Mouse (Mus musculus) liver, embryonic 12.5 days (tissue): ENCODE measurements around the gene Rnf225. TPM values are rescaled to one million over a fixed set of nuclear protein-coding genes. Genes with fewer than 3 reads are reported as not detected.
"Not testable (repeated sequence)": the region's sequence is repeated elsewhere in the genome, so short reads cannot be mapped to it uniquely, and the experiment has no call there.

Experiments
- ATAC-seq: fragments of 200-750 bp; cut with Nextera tagmentation; 2 replicates; pipeline ENCODE4 v1.8.0; 2017; ENCODE audit warnings: moderate number of reproducible peaks, mild to moderate bottlenecking, moderate library complexity
- H3K27ac ChIP-seq: fragments of 300-500 bp; sonication (generic); 2 replicates; pipeline ENCODE4 v1.5.1; 2016; ENCODE audit warnings: mild to moderate bottlenecking
- H3K27me3 ChIP-seq: fragments of 300-500 bp; sonication (generic); replicated peaks from 2 replicates; pipeline ENCODE4 v1.6.1; 2016; ENCODE audit warnings: mild to moderate bottlenecking, moderate library complexity
- H3K36me3 ChIP-seq: fragments of 300-500 bp; sonication (generic); 2 replicates; pipeline ENCODE4 v1.6.1; 2016; ENCODE audit warnings: mild to moderate bottlenecking, moderate library complexity
- H3K4me1 ChIP-seq: fragments of 300-500 bp; sonication (generic); 2 replicates; pipeline ENCODE4 v1.6.1; 2016
- H3K4me2 ChIP-seq: fragments of 300-500 bp; sonication (generic); 2 replicates; pipeline ENCODE4 v1.6.1; 2016; ENCODE audit warnings: mild to moderate bottlenecking, moderate library complexity
- H3K4me3 ChIP-seq: fragments of 300-500 bp; sonication (generic); 2 replicates; pipeline ENCODE4 v1.5.1; 2016; ENCODE audit warnings: mild to moderate bottlenecking, moderate library complexity
- H3K9ac ChIP-seq: fragments of 300-500 bp; sonication (generic); 2 replicates; pipeline ENCODE4 v1.6.1; 2016; ENCODE audit warnings: mild to moderate bottlenecking, moderate library complexity
- H3K9me3 ChIP-seq: fragments of 300-500 bp; sonication (generic); replicated peaks from 2 replicates; pipeline ENCODE4 v1.6.1; 2016; ENCODE audit warnings: mild to moderate bottlenecking, moderate library complexity
- WGBS: fragments of 180-500 bp; shearing (Covaris S2); methylation state at CpG from one replicate; pipeline ENCODE4 v1.1.7; 2016; ENCODE audit not compliant: insufficient replicate concordance; 5-methylcytosine and 5-hydroxymethylcytosine counted together
- polyA plus RNA-seq: library from polyadenylated mRNA; unstranded; fragments of >200 nt; fragmentation: Nextera tagmentation; extraction: Ambion mirVana; gene quantifications from 2 replicates; pipeline ENCODE4 v1.2.1, GENCODE M21; 2016

Rnf225 gene
- polyA plus RNA-seq, 1 experiment from 2014 or later, result 0.43 TPM

- no peak overlapping the region for H3K4me2 ChIP-seq
- H3K9ac ChIP-seq, result no peak overlapping the region
- no peak overlapping the region for H3K4me3 ChIP-seq
- 0 out of 2 replicates have a peak, but pooled peaks cover 4% of the 10 kb centered on the region for H3K9me3 ChIP-seq
- peaks cover 8% of the 10 kb centered on the region for H3K4me1 ChIP-seq
- 39% methylated on average over 3 of the region's 3 CpGs for WGBS
- peaks cover under 1% of the 10 kb centered on the region; the same call in 1 of the 2 replicates for H3K27me3 ChIP-seq
- ATAC-seq, result peak; percentile 47
- H3K27ac ChIP-seq, result no peak overlapping the region
- no peaks in the 10 kb centered on the region for H3K36me3 ChIP-seq
Observed at GRCm38 (mm10) chr7:12934808-12935207, 7.6 kb downstream of the Rnf225 start.

GRCm38 (mm10) chr7:12937254-12937803 lies 10.1 kb downstream of the Rnf225 start:
- not testable (repeated sequence) for H3K4me1 ChIP-seq, H3K27ac ChIP-seq, H3K4me2 ChIP-seq, ATAC-seq, H3K9ac ChIP-seq, H3K36me3 ChIP-seq, H3K27me3 ChIP-seq, H3K4me3 ChIP-seq, H3K9me3 ChIP-seq
- WGBS, result 76% methylated on average over 4 of the region's 4 CpGs

- H3K36me3 ChIP-seq, result no peaks in the 10 kb centered on the region
- H3K4me3 ChIP-seq, result no peak overlapping the region
- 0 out of 2 replicates have a peak, but pooled peaks cover 4% of the 10 kb centered on the region for H3K9me3 ChIP-seq
- ATAC-seq, result no peak
- H3K4me2 ChIP-seq, result no peak overlapping the region
- no peak overlapping the region for H3K9ac ChIP-seq
- no peaks in the 10 kb centered on the region for H3K4me1 ChIP-seq
- no peaks in the 10 kb centered on the region for H3K27me3 ChIP-seq
- 76% methylated on average over 4 of the region's 4 CpGs for WGBS
- no peak overlapping the region for H3K27ac ChIP-seq
Observed at GRCm38 (mm10) chr7:12940599-12940998, 13.4 kb downstream of the Rnf225 start.

- 0 out of 2 replicates have a peak, but pooled peaks have one; percentile 38 for ATAC-seq
- H3K9ac ChIP-seq, result no peak overlapping the region
- H3K9me3 ChIP-seq, result no peaks in the 10 kb centered on the region
- no peak overlapping the region for H3K27ac ChIP-seq
- no peaks in the 10 kb centered on the region for H3K36me3 ChIP-seq
- no peak overlapping the region for H3K4me2 ChIP-seq
- peaks cover 2% of the 10 kb centered on the region for H3K4me1 ChIP-seq
- H3K27me3 ChIP-seq, result no peaks in the 10 kb centered on the region
- H3K4me3 ChIP-seq, result no peak overlapping the region
Observed at GRCm38 (mm10) chr7:12943488-12943887, 16.3 kb downstream of the Rnf225 start.

GRCm38 (mm10) chr7:12949032-12949871 lies 22.0 kb downstream of the Rnf225 start:
- peak overlapping the region; percentile 67 for H3K4me3 ChIP-seq
- peaks cover 35% of the 10 kb centered on the region for H3K4me1 ChIP-seq
- 10% methylated on average over 35 of the region's 35 CpGs for WGBS
- peak overlapping the region; percentile 82 for H3K27ac ChIP-seq
- H3K4me2 ChIP-seq, result peak overlapping the region; percentile 87
- peak overlapping the region; percentile 80 for H3K9ac ChIP-seq
- no peaks in the 10 kb centered on the region for H3K27me3 ChIP-seq
- ATAC-seq, result peak; percentile 97
- H3K9me3 ChIP-seq, result no peaks in the 10 kb centered on the region
- no peaks in the 10 kb centered on the region for H3K36me3 ChIP-seq

- Histone ChIP-seq H3K4me3 (peak overlapping the region; percentile 67), H3K27ac (peak overlapping the region; percentile 82), H3K36me3 (no peaks in the 10 kb centered on the region), H3K4me1 (peaks cover 39% of the 10 kb centered on the region), H3K4me2 (peak overlapping the region; percentile 87), H3K9me3 (no peaks in the 10 kb centered on the region), H3K27me3 (no peaks in the 10 kb centered on the region), H3K9ac (peak overlapping the region; percentile 80)
- WGBS, result 2% methylated on average over 16 of the region's 16 CpGs
- ATAC-seq, result peak; percentile 58; the same call in 1 of the 2 replicates
Observed at GRCm38 (mm10) chr7:12949872-12950229, 22.6 kb downstream of the Rnf225 start.

GRCm38 (mm10) chr7:12954896-12955295 lies 27.7 kb downstream of the Rnf225 start:
- H3K27ac ChIP-seq, result 0 out of 2 replicates have a peak overlapping the region, but pooled peaks have one; percentile 22
- 32% methylated on average over 3 of the region's 3 CpGs for WGBS
- no peak overlapping the region for H3K9ac ChIP-seq
- H3K4me2 ChIP-seq, result no peak overlapping the region
- H3K4me1 ChIP-seq, result peaks cover 40% of the 10 kb centered on the region
- H3K36me3 ChIP-seq, result no peaks in the 10 kb centered on the region
- H3K9me3 ChIP-seq, result no peaks in the 10 kb centered on the region
- peak; percentile 48; the same call in 1 of the 2 replicates for ATAC-seq
- no peak overlapping the region for H3K4me3 ChIP-seq
- H3K27me3 ChIP-seq, result no peaks in the 10 kb centered on the region

GRCm38 (mm10) chr7:12957511-12957910 lies 30.3 kb downstream of the Rnf225 start:
- 55% methylated on average over 5 of the region's 5 CpGs for WGBS
- ATAC-seq, result no peak
- no peaks in the 10 kb centered on the region for H3K36me3 ChIP-seq
- H3K4me2 ChIP-seq, result no peak overlapping the region
- peaks cover 31% of the 10 kb centered on the region for H3K4me1 ChIP-seq
- H3K27ac ChIP-seq, result no peak overlapping the region
- H3K4me3 ChIP-seq, result no peak overlapping the region
- no peaks in the 10 kb centered on the region for H3K9me3 ChIP-seq
- H3K27me3 ChIP-seq, result no peaks in the 10 kb centered on the region
- no peak overlapping the region for H3K9ac ChIP-seq

- Histone ChIP-seq H3K27ac (no peak overlapping the region), H3K4me1 (peaks cover 34% of the 10 kb centered on the region), H3K9ac (no peak overlapping the region), H3K27me3 (no peaks in the 10 kb centered on the region), H3K36me3 (no peaks in the 10 kb centered on the region), H3K4me3 (no peak overlapping the region), H3K4me2 (no peak overlapping the region), H3K9me3 (no peaks in the 10 kb centered on the region)
- 63% methylated on average over 4 of the region's 4 CpGs for WGBS
- ATAC-seq, result no peak
Observed at GRCm38 (mm10) chr7:12958948-12959347, 31.7 kb downstream of the Rnf225 start.

GRCm38 (mm10) chr7:12959718-12960117 lies 32.5 kb downstream of the Rnf225 start:
- 33% methylated on average over 4 of the region's 4 CpGs for WGBS
- H3K9ac ChIP-seq, result no peak overlapping the region
- H3K27me3 ChIP-seq, result no peaks in the 10 kb centered on the region
- no peak overlapping the region for H3K4me2 ChIP-seq
- H3K9me3 ChIP-seq, result no peaks in the 10 kb centered on the region
- H3K36me3 ChIP-seq, result no peaks in the 10 kb centered on the region
- peak overlapping the region; percentile 36; the same call in 1 of the 2 replicates for H3K27ac ChIP-seq
- peaks cover 31% of the 10 kb centered on the region for H3K4me1 ChIP-seq
- H3K4me3 ChIP-seq, result no peak overlapping the region
- no peak for ATAC-seq

- ATAC-seq, result peak; percentile 39
- Histone ChIP-seq H3K4me3 (peak overlapping the region; percentile 68), H3K27me3 (no peaks in the 10 kb centered on the region), H3K27ac (peak overlapping the region; percentile 75), H3K4me1 (peaks cover 37% of the 10 kb centered on the region), H3K36me3 (no peaks in the 10 kb centered on the region), H3K9me3 (no peaks in the 10 kb centered on the region), H3K4me2 (peak overlapping the region; percentile 80), H3K9ac (peak overlapping the region; percentile 72)
- 3% methylated on average over 29 of the region's 29 CpGs for WGBS
Observed at GRCm38 (mm10) chr7:12961511-12962141, 34.4 kb downstream of the Rnf225 start.

GRCm38 (mm10) chr7:12965678-12966091 lies 38.5 kb downstream of the Rnf225 start, which contains the start of gene Zfp324:
Gene Zfp324 (plus strand): TSS chr7:12965838.
- peak within 1 kb of the TSS; percentile 81 for H3K4me3 ChIP-seq

More at GRCm38 (mm10) chr7:12965678-12966091, 38.5 kb downstream of the Rnf225 start, which contains the start of gene Zfp324:
- H3K36me3 ChIP-seq, result peaks cover 21% of the 10 kb centered on the region
- no peaks in the 10 kb centered on the region for H3K9me3 ChIP-seq
- H3K9ac ChIP-seq, result peak within 1 kb of the TSS; percentile 83
- ATAC-seq, result peak; percentile 93
- H3K4me2 ChIP-seq, result peak within 1 kb of the TSS; percentile 94
- WGBS, result 1% methylated on average over 23 of the region's 23 CpGs
- H3K4me1 ChIP-seq, result peaks cover 48% of the 10 kb centered on the region
- peak within 1 kb of the TSS; percentile 92 for H3K27ac ChIP-seq
- H3K27me3 ChIP-seq, result no peaks in the 10 kb centered on the region
